Mouse (Mus musculus): ENCODE measurements around the gene Foxn3.

The Foxn3 gene

GRCm38 (mm10) chr12:99522882-99523281 is 40.5 kb downstream of the Foxn3 start:
- no peak for DNase-seq

GRCm38 (mm10) chr12:99519862-99520261 is 43.5 kb downstream of the Foxn3 start:
- no peak for DNase-seq

- no peak for DNase-seq
These were observed 44.2 kb downstream of the Foxn3 start for GRCm38 (mm10) chr12:99519191-99519614.

- no peak for DNase-seq
These were observed 44.7 kb downstream of the Foxn3 start for GRCm38 (mm10) chr12:99518640-99519039.

DNA sequence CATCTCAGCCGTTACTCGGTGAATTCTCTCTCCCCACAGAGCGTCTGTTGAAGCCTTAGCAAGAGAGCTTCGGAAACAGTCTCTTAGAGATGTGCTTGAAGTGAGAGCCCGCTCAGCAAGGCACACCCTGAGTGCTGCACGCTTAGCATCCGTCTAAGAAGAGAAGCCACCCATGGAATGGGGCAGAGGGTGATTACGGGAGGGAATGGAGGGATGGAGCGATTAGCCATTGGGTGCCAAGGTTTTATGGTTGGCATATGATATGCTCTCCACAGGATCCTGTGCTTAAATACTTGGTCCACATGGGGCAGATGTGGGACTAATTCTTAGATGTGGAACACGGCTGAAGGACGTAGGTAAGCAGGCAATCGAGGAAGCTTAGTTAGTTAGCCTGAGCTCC is 45.3 kb downstream of the Foxn3 start:
- no peak for DNase-seq

GRCm38 (mm10) chr12:99517296-99517695 is 46.1 kb downstream of the Foxn3 start:
- DNase-seq = no peak

DNA sequence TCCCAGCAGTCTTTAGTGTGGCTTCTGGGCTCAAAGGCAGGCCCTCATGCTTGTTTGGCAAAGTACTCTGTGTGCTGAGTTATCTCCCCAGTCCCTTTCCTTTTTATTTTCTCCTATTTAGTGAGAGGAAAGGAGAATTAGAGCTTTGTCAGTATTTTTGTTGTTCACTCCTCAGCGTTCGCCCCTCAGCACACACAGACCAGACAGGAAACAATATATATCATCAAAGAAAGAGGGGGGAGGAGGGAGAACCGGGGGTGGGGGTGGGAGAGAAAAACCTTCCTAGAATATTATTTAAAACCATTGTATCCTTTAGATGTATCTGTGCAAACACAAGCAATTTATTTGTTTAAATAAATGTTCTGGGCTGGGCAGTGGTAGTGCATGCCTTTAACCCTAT is 47.9 kb downstream of the Foxn3 start:
- DNase-seq = no peak

- DNase-seq = no peak
These were observed 51.7 kb downstream of the Foxn3 start for GRCm38 (mm10) chr12:99511644-99512043.

- DNase-seq = no peak
These were observed 52.6 kb downstream of the Foxn3 start for GRCm38 (mm10) chr12:99510759-99511158.

DNA sequence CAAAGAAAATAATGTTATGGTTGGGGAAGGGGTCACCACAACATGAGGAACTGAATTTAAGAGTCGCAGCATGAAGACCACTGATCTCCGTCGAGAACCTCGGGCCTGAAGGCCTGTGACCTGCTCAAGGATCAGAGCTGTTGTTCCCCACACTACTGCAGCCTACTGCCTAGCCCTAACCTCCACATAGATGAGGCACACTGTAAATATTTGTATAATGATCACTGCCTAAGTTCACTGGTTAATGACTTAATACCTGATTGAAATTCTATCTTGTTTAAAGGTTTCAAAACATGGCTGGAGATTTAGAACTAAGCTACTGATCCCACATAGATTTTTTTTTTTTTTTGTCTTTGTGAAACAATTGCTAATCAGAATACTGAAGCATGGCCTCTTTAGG is 61.2 kb downstream of the Foxn3 start:
- no peak for DNase-seq

DNA sequence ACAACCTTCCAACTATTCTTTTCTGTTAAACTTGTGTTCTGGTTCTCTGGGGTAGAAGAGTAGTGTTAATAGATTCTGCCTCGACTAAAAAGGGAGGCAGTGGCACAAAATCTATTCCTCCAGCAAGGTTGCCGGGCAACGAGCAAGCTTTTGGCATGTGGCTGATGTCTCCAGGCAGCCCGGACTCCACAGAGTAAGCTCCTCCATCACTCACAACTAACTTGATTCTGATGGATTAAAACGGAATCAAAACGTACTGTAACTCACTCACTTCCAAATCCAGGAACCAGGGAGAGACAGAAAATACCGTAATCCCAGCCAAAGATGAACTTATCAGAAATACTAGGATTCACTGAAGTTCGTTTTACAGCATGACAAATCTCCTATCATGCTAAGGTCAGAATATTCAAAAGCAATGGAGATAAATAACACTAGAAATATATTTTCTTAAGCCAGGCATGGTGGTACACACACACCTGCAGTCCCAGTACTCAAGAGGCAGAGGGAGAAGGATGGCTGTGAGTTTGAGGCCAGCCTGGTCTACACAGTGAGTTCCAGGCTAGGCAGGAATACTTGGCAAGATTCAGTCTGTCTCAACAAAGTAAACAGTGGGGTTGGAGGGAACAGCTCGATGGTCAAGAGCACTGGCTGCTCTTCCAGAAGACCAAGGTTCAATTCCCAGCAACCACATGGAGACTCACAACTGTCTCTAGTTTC is 64.2 kb downstream of the Foxn3 start:
- no peak for DNase-seq

DNA sequence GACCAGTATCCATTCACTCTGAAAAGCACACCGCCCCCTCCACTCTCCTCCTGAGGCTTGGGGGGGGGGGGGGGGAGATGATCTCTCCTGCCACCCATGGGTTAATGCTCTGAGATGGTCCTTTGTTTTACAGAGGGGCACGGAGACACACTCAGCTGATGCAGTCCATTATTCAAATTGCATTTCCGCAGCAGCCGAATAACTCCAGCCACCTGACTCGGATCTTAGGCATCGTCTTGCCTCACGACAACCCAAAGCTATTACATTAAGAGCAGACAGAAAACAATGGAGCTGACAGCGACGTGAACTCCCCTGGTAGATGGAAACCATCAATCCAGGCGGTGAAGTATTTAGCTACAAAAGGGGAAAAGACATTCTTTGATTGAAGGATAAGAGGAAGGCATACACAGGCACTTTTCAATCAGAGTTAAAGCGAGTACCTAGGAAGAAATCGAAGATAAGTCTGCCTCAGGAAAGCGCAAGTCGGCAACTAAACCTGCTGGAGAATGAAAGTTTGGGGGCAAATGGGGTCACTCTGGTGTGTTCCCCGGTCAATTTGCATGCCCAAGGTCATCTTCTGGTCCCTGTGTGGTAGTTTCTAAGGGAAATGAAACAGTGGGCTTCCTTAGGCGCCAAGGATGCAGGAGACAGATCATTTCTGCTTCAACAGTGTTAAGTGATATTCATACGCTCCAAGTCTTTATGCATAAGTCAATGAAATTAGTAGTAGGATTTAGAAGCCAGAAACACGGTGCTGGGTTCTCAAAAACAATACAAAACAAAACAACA is 65.0 kb downstream of the Foxn3 start:
- no peak for DNase-seq

- no peak for DNase-seq
These were observed 66.4 kb downstream of the Foxn3 start for GRCm38 (mm10) chr12:99496945-99497344.

DNA sequence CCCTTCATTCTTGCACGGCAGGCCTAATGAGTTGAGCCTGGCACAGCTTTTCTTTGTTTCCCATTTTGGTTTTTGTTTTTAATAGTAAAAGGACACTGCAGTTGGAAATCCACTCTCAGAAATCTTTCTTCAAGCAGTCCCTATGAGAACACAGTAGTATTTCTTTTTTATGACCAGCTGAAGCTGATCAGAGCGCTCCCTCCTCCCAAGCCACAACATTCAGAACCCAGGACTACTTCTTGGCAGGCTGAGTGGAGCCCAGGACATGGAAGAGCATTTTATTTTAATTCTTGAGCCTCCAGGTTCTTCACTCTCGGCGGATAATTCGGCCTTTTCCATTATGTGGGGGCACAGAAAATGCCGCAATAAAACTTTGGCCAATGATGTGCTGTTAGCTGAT is 73.2 kb downstream of the Foxn3 start:
- DNase-seq = no peak

DNA sequence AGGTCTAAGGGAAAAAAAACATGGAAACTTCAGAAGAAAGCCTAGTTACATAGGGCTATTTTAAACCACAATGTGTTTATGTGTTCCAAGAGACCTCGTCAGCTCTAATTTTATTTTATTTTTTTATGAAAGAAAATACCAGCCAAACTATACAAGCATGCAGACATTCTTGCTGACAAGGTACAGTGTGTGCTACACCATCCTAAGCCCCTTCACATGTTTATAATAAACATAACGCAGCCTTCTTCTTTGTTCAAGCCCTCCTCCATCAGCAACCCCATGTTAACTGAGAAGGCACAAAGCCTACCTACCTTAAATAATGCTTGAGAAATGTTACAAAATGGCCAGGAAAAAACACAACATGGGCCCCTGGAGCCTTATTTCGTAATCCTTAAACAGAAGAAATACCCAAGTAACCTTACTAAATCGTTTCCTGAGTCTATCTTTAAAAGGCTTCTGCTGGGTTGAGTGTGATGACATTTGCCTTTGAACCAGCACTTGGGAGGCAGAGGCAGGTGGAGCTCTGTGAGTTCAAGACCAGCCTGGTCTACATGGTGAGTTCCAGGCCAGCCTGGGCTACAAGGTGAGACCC is 74.3 kb downstream of the Foxn3 start:
- DNase-seq = no peak

DNA sequence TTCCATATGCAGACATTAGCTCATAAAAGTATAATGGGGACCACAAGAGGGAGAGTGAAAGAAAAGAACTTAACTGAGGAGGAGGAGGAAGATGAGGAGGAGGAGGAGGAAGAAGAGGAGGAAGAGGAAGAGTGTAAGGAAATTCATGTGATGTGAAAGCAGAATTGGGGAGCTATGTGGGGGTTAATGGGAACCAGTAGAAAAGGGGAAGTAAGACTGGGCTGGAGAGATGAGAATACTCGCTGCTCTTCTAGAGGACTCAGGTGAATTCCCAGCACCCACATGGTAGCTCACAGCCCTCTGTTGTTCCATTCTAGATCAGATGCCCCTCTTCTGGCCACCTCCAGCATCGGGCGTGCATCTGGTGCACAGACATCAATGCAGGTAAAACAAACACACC is 83.0 kb downstream of the Foxn3 start:
- no peak for DNase-seq

DNA sequence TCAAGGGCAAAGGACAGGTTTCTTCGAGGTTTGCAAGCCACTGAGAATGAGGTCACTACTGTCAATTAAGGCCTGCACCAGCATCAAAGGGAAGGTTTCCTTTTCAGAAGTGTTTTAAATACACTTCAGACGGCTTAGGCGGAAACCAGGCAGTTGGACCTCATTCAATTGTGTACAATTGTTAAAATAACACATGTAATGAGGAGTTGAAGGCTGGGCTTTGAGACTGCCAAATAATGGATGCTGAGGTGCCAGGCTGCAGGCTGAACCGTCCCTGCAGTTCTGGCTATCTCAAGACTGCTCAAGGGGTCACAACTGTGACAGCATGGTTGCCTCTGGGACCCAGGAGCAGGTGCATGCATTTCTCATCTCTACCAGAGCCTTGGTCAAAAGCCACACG is 89.2 kb downstream of the Foxn3 start:
- DNase-seq = no peak

GRCm38 (mm10) chr12:99473406-99474133 is 89.8 kb downstream of the Foxn3 start:
- DNase-seq = no peak

DNA sequence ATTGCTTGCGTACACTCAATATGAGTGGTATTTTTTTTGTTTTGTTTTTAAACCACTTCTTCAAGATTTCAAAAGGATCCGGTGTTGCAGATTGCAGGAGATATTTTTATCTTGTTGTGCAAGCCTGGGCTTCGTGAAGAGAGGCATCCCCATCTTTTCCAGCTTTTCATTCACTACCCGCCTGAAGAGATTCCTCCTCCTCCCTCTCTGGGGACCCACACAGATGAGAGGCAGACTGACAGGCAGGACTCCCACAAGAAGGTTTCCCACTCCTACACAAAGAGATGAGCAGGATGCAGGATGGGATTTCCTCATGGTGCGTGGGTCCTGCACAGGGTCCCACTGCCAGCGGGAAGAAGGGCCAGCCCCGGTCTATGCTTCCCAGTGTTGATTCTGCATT is 92.0 kb downstream of the Foxn3 start:
- DNase-seq = no peak

DNA sequence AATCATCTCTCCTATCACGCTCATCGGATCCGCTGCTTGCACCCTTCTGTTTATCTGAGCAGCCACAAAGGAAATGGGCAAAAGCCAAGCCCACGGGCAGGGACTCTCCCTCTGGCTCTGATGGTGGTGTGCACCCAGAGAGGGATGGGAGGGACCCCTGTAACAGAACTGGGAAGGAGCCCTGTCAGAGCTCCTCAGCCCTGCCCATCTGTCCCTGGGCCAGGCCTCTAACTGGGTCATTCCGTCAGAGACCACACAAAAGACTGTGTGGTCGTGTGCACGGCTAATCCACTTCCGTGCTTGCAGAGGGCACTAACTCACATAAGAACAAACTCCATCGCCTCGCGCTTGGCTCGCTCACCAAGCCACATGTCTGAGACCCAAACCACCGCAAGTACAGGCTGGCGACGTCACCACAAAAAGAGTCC is 95.5 kb downstream of the Foxn3 start:
- DNase-seq = peak; percentile 13 to 23

DNA sequence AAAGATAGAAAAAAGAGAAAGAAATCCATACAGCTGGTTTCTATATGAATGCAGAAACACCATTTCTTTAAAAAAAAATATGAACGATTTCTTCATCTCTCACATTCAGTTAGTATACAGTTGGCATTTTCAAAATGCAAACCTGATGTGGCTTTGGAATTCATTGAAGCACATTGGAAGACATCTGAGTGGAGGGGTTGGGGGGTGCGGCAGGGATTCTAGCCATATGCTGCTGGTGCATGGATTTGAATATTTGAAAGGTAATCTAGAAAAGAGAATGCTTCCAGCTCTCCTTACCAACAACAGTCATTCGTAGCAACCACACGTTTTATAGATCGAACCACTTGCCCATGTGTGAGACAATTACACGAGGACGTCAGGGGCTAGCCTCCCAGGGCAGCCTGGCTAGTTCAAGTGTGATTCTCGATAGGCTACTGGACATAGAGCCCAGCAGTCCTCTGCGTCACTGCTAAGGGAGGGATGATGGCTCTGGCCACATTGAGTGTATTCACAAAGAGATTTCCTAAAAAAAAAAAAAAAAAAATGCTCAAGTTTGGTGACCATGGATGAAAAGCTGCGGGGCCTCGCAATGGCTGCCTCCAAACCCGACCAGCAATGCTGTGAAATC is 96.0 kb downstream of the Foxn3 start:
- no peak for DNase-seq

DNA sequence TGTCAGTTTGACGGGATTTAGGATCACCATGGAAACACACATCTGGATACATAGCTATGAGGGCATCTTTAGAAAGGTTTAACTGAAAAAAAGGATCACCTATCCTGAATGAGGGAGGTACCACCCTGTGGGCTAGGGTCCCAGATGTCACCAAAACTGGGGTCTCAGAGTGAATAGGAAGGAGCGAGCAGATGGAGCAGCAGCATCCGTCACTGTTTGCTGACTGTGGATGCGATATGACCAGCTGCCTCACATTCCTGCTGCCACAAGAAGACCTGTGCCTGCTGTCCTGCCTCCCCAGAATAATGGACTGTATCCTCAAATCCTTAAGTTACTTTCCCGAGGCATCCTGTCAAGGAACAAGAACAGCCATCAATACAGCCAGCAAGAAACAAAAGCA is 97.0 kb downstream of the Foxn3 start:
- no peak for DNase-seq

- no peak for DNase-seq
These were observed 99.1 kb downstream of the Foxn3 start for GRCm38 (mm10) chr12:99464291-99464690.

All from spleen, adult 18-20 months (tissue).